Mouse (Mus musculus) spleen, postnatal 36 days (tissue): Measurements from ENCODE around the gene Smim27.

Experiments used
- DNase-seq, 2 experiments: peaks; one replicate each; pipeline ENCODE4 v3.0.0; 2022; ENCODE audit warnings: low spot score in 2 of 2, mixed read lengths in 1 of 2

Gene Smim27

DNA sequence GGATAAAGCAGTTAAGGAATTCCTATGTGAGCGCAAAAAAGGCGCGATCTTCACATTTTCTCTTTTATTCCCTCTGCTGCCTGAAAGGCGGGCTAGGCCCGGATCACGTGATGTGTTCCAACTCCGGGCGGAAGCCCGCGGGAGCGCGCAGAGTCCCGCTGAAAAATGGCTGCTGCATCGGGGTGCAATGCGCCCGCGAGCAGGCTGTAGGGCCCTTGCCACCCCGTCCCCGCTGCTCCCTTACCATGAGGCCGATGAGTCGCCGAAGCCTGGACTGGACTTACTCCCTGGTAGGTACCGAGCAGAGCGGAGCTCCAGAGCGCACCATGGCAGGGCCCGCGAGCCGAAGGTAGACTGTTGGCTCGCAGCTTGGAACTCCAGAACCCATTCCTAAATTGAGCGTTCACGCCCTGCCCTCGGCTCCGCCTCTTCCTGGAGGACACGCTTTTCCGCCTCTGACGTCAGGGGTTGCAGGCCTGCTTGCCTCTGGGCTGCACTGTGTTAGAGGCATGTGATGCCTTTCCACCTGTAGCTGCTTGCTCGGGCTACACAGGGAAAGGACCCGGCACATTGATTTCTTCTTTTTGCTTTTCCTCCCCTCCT lies at the start of gene Smim27, which contains the start of gene Topors:
Gene Smim27 (plus strand): TSS at position 150 of the 603 bp plus-strand sequence.
Gene Topors (minus strand): TSS at position 421 of the 603 bp plus-strand sequence.
- DNase-seq, result peak; percentile 94 to 95

DNA sequence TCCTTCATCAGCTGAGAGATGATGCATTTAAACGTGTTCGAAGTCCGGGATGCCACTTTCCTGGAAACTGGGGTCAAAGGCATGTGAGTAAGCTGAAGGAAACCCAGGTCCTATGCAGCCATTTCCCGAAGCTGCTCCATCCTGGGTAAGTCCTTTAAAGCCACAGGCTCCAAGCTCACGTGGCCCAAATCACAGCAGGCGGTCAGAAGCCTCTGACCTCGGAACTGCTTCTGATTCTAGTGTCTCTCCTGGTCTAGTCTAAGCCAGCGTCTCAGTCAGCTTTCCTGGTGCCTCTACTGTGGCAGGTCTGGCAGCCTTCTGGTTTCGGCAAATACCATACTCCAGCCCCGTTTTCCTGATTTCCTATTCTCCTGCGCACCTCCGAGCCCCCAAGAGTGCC lies 48.9 kb upstream of the Smim27 start:
- DNase-seq, result no peak

DNA sequence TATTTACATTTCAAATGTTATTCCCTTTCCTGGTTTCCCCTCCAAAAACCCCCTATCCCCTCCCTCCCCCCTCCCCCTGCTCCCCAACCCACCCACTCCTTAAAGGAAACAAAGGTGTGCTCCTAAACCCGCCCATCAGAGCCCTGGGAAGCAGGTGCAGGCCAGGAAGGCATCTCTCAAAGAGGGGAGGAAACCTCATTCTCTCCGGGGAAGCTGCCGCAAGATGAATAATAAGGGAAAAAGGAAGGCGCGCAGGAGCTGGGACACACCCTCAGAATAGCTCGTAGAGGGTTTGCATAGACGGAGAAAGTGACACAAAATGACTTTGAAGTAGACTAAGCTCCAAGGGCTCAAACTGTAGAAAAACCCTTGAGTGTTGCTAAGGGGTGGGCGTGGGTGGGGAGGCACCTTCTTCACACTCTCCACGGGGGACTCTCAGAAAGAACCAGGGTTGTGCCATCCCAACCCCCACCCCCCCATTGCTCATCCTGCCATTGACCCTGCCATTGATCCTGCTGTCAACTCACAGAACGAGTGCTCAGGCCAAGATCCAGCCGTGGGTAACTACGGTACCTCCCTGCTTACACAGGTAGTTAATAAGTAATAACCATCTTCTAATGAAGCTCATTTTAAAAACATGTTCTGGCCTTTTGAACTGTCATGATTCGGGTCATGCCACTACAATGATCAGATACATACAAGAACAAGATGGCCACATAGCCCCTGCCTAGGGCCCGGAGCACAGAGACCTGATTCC lies 48.2 kb upstream of the Smim27 start:
- no peak for DNase-seq

GRCm38 (mm10) chr4:40221876-40222585 lies 47.3 kb upstream of the Smim27 start:
- no peak for DNase-seq

- no peak for DNase-seq
Observed at GRCm38 (mm10) chr4:40226095-40226494, 43.3 kb upstream of the Smim27 start.

- DNase-seq, result no peak
Observed at GRCm38 (mm10) chr4:40227131-40227530, 42.2 kb upstream of the Smim27 start.

DNA sequence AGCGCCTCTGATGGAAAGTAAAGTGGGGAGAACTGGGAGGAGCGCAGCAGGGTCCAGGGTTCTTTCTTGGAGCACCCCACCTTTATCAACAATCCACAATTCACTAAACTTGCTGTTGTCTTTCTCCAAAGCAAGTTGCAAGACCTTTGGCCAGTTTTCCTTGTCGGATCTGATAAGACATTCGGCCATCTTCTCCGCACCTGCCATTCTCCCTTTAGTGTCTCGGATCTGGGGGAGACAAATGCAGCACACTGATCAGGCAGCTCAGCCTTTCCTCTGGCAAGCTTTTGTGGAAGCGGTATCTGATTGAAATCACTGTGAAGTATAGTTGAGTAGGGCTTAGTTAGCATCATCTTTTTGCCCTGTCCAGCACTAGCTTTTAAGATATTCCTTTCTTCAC lies 41.5 kb upstream of the Smim27 start:
- DNase-seq, result no peak

DNA sequence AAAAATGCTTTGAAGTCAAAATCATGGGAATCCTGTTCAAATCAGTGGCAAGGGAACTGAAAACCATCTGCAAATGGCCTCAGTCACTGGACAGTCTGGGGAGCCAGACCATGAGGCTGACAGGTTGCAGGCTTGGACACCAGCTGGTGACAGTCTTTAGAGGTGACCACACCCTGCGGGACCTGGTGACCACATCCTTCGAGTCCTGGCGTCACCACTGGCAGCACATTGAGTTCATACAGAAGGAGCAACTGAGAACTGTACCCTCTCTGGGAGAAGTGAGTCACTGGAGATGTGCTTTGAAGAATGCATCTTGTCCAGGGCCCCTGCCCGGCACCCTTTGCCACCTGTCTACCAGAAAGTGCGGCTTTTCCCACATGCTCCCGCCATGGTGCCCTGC lies 39.7 kb upstream of the Smim27 start:
- no peak for DNase-seq

DNA sequence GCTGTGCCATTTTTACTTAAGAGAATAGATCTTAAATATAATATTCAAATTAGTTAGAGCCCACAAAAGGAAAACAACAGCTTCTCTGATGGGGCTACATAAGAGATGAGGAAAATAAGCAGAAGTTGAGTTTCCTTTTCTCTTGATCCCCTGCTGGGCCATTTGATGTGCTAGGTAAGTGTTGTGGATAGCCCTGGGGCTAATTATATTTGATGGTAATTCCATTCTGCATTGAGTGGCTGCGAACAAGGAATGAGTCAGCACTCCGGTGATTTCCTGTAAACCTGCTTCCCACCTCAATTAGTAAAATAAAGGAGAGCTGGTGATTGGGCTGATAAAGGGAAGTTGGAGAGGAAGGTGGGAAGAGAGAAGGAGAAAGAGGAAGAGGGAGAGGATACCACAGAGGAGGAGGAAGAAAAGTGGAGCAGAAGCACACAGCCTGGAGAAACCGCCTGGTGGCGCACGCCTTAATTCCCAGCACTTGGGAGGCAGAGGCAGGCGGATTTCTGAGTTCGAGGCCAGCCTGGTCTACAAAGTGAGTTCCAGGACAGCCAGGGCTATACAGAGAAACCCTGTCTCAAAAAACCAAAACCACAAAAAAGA lies 36.2 kb upstream of the Smim27 start:
- no peak for DNase-seq

- DNase-seq, result no peak
Observed at GRCm38 (mm10) chr4:40234256-40234655, 35.1 kb upstream of the Smim27 start.

GRCm38 (mm10) chr4:40236829-40237228 lies 32.5 kb upstream of the Smim27 start:
- DNase-seq, result peak; percentile 37 to 40

GRCm38 (mm10) chr4:40238483-40239408 lies 30.6 kb upstream of the Smim27 start:
- peak; percentile 55 to 58 for DNase-seq

DNA sequence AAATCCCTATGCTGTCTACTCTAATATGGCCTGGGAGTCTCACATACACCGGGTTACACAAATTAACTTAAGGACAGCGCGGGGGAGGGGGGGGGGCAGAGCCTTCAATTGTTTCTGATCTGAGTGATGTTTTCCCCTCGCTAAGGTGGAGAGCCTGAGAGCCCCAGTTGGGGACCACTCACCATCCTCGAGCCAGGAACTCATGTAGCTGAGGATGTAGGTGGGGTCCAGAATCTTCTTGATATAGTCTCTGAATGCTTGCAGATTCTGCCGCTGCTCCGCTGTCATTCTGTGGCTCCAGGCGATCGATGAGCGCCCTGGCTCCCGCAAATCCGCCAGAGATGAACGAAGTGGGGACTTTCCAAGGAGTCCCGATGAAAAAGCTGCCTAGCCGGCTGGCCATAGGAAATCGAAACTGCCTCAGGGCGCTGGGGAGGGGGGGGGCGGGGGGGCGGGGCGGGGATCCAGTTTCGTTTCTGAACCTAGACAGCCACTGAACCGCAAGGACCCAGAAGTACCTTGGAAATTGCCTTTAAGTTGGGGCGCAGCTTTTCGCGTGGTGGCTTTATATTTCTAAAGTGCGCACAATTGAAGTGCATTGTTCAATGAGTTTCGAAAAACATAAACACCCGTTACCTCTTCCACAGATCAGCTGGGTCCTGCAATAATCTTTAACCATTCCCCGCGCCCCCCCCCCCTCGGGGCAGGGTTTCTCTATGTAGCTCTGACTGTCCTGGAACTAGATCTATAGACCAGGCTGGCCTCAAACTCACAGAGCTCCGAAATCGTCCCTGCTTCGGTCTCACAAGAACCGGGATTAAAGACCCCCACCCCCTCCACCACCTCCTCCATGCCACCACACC lies 29.7 kb upstream of the Smim27 start, which contains the start of gene Ddx58:
Gene Ddx58 (minus strand): TSS at position 420 of the 863 bp plus-strand sequence.
- peak; percentile 23 to 34 for DNase-seq

DNA sequence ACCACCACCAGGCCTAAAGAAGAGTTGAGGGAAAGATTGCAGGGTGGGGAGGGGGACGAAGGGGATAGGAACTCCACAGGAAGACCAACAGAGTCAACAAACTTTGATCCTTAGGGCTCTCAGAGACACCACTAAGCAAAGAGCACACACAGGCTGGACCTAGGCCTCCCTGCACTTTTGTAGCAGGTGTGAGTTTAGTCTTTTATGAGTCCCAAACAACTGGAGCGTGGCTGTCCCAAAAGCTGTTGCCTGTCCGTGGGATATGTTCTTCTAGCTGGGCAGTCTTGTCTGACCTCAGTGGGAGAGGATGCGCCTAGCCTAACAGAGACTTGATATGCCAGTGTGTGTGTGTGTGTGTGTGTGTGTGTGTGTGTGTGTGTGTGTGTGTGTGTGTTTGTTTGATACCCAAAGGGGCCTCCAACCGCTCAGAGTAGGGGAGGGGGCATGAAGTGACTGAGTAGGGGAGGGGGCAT lies 29.1 kb upstream of the Smim27 start:
- DNase-seq, result peak in 1 of 2 experiments; percentile 17

GRCm38 (mm10) chr4:40241928-40242327 lies 27.5 kb upstream of the Smim27 start:
- no peak for DNase-seq

GRCm38 (mm10) chr4:40243006-40243405 lies 26.4 kb upstream of the Smim27 start:
- no peak for DNase-seq

GRCm38 (mm10) chr4:40244035-40244434 lies 25.3 kb upstream of the Smim27 start:
- DNase-seq, result peak; percentile 69 to 75

DNA sequence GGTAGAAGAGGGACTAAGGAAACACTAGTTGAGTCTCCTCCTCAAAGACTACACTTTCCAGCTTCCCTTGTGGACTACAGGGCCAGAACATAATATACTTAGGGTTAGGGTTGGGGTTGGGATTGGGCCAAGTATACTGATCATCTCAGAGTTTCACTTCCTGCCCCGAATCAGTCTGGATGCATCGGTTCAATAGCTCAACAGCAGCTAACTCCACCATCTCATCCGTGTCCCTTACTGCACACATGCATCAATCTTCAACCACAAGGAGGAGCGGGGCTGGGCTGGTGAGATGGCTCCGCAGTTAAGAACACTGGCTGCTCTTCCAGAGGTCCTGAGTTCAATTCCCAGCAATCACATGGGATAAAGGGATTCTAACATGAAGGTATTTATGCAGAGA lies 18.4 kb upstream of the Smim27 start:
- no peak for DNase-seq

GRCm38 (mm10) chr4:40253766-40254165 lies 15.6 kb upstream of the Smim27 start:
- no peak for DNase-seq
